Mouse (Mus musculus): ENCODE measurements at regions not wholly inside any gene's neighbourhood (a gene's known extent, or its start where the extent isn't known, plus 50 kb on each side); places are given as distances from the start of the nearest gene placed in this dataset.

GRCm38 (mm10) chr1:60657511-60657910 is 59.1 kb upstream of the Cd28 start:
- TF ChIP-seq CTCF (IDR thresholded peaks at IDR 0.05; ENCODE audit: low read depth) (no peak), EP300 (IDR thresholded peaks at IDR 0.05; ENCODE audit: low read depth) (no peak)
